Comparison of ENCODE assay signal across 17 mouse cellular contexts in the genomic region with DNA sequence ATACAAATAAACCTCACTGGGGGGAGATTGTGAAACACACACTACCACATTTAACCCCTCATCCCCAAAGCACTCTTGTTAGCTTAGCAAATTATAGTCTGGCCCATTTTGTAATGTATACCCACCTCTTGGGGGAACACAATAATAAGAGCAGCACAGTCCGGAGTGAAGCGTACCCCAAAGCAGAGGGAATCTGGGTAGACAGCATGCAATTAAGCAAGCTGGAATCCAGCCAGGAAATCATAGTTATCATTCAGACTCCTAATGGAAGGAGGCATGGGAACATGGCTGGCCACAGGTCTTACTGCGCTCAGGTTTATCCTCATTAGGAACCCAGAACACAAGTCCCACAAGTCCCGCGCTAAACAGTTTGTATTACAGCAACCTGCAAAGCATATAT.
DNase-seq lines count a peak whose midpoint lies in the region; ATAC-seq and TF ChIP-seq lines count a peak whose summit lies in the region.
"Had no signal": no experiment of that assay in that cellular context is flagged by ENCODE, and none has a peak within 500 bp of the region (broad histone marks: within the 10 kb centered on the region; RNA-seq: fewer than 3 reads in every experiment).

No protein-coding gene starts in this region.

- no peaks in the 10 kb centered on the region for H3K4me1 ChIP-seq in embryonic facial prominence, embryonic 11.5 days (ENCODE audit: control insufficient read depth, insufficient read depth, low read length)
- peaks cover under 1% of the 10 kb centered on the region for H3K4me1 ChIP-seq in embryonic facial prominence, embryonic 10.5 days
- H3K4me1 ChIP-seq in embryonic facial prominence, embryonic 15.5 days = no peaks in the 10 kb centered on the region
- no peaks in the 10 kb centered on the region for H3K4me1 ChIP-seq in hindbrain, postnatal 0 days (ENCODE audit: insufficient read depth, low read length)
- H3K4me1 ChIP-seq: limb, embryonic 13.5 days had no signal

- H3K36me3 ChIP-seq in embryonic facial prominence, embryonic 11.5 days (replicated peaks; ENCODE audit: control insufficient read depth, insufficient read depth, low read depth, low read length) = no peaks in the 10 kb centered on the region
- no peaks in the 10 kb centered on the region for H3K36me3 ChIP-seq in embryonic facial prominence, embryonic 10.5 days (replicated peaks)
- no peaks in the 10 kb centered on the region for H3K36me3 ChIP-seq in embryonic facial prominence, embryonic 15.5 days
- no peaks in the 10 kb centered on the region for H3K36me3 ChIP-seq in hindbrain, postnatal 0 days (ENCODE audit: insufficient read depth, low read length)
- H3K36me3 ChIP-seq: limb, embryonic 13.5 days had no signal

- DNase-seq in embryonic facial prominence, embryonic 11.5 days (ENCODE audit: low spot score) = no peak
- no peak for DNase-seq in embryonic facial prominence, embryonic 10.5 days (ENCODE audit: low spot score)
- DNase-seq in brain, adult 2 months (ENCODE audit: low read depth, low spot score) = peak; percentile 39
- DNase-seq in hindbrain, postnatal 0 days (ENCODE audit: low spot score) = peak; percentile 80
- DNase-seq in thymus, postnatal 36 days = no peak
- no peak for DNase-seq in left cerebral cortex, adult 8-10 months (ENCODE audit: low spot score in 2 of 2)
- DNase-seq: gastrocnemius, adult 2 months; heart, adult 2 months; heart, postnatal 10 days; kidney, adult 18-20 months; kidney, postnatal 4 days; spleen, adult 18-20 months; thymus, postnatal 4 days had no signal

- no peak for TF ChIP-seq CTCF in hindbrain, postnatal 0 days (IDR thresholded peaks at IDR 0.05; ENCODE audit: low read depth)

- no peak overlapping the region for H3K9ac ChIP-seq in embryonic facial prominence, embryonic 11.5 days (replicated peaks; ENCODE audit: low read length)
- H3K9ac ChIP-seq in embryonic facial prominence, embryonic 15.5 days = no peak overlapping the region
- no peak overlapping the region for H3K9ac ChIP-seq in hindbrain, postnatal 0 days (replicated peaks; ENCODE audit: low read length)
- H3K9ac ChIP-seq: limb, embryonic 13.5 days had no signal

- WGBS in embryonic facial prominence, embryonic 11.5 days = 69% methylated on average over 5 of the region's 5 CpGs
- WGBS in embryonic facial prominence, embryonic 10.5 days = 83% methylated on average over 5 of the region's 5 CpGs
- WGBS in embryonic facial prominence, embryonic 15.5 days = 76% methylated on average over 5 of the region's 5 CpGs
- WGBS in hindbrain, postnatal 0 days = 42% methylated on average over 5 of the region's 5 CpGs

- H3K9me3 ChIP-seq in embryonic facial prominence, embryonic 11.5 days (replicated peaks; ENCODE audit: control insufficient read depth, low read length) = no peaks in the 10 kb centered on the region
- no peaks in the 10 kb centered on the region for H3K9me3 ChIP-seq in embryonic facial prominence, embryonic 10.5 days
- no peaks in the 10 kb centered on the region for H3K9me3 ChIP-seq in embryonic facial prominence, embryonic 15.5 days (replicated peaks)
- no peaks in the 10 kb centered on the region for H3K9me3 ChIP-seq in hindbrain, postnatal 0 days (ENCODE audit: low read length)
- H3K9me3 ChIP-seq: limb, embryonic 13.5 days had no signal

- peak; percentile 56; the same call in 1 of the 2 replicates for ATAC-seq in embryonic facial prominence, embryonic 11.5 days (replicated peaks; ENCODE audit: insufficient number of reproducible peaks, low FRiP score, low TSS enrichment, low read depth)
- ATAC-seq in embryonic facial prominence, embryonic 15.5 days (ENCODE audit: insufficient number of reproducible peaks, low FRiP score, low TSS enrichment, low read depth) = peak; percentile 72
- peak; percentile 67 for ATAC-seq in hindbrain, postnatal 0 days
- ATAC-seq in inflammation-experienced regulatory T-cells, adult 6 months = no peak

- no peak overlapping the region for H3K27ac ChIP-seq in embryonic facial prominence, embryonic 11.5 days (replicated peaks; ENCODE audit: low read depth, low read length)
- H3K27ac ChIP-seq in embryonic facial prominence, embryonic 10.5 days (replicated peaks) = no peak overlapping the region
- H3K27ac ChIP-seq in embryonic facial prominence, embryonic 15.5 days (replicated peaks) = no peak overlapping the region
- H3K27ac ChIP-seq in hindbrain, postnatal 0 days = peak overlapping the region; percentile 26; the same call in 1 of the 2 replicates
- H3K27ac ChIP-seq: gastrocnemius, adult 2 months; heart, adult 2 months; limb, embryonic 13.5 days had no signal

- no peak overlapping the region for H3K4me3 ChIP-seq in embryonic facial prominence, embryonic 11.5 days (ENCODE audit: low read depth, low read length)
- H3K4me3 ChIP-seq in embryonic facial prominence, embryonic 10.5 days = no peak overlapping the region
- no peak overlapping the region for H3K4me3 ChIP-seq in embryonic facial prominence, embryonic 15.5 days (replicated peaks)
- H3K4me3 ChIP-seq in hindbrain, postnatal 0 days (ENCODE audit: low read length) = no peak overlapping the region
- H3K4me3 ChIP-seq: erythroblast, embryonic 14.5 days; gastrocnemius, adult 2 months; heart, adult 2 months; limb, embryonic 13.5 days had no signal

- no peak overlapping the region for H3K4me2 ChIP-seq in embryonic facial prominence, embryonic 11.5 days (ENCODE audit: low read depth, low read length)
- H3K4me2 ChIP-seq in embryonic facial prominence, embryonic 15.5 days (replicated peaks) = no peak overlapping the region
- no peak overlapping the region for H3K4me2 ChIP-seq in hindbrain, postnatal 0 days (ENCODE audit: low read depth, low read length)
- H3K4me2 ChIP-seq: limb, embryonic 13.5 days had no signal

- H3K27me3 ChIP-seq in embryonic facial prominence, embryonic 11.5 days (ENCODE audit: control insufficient read depth, insufficient read depth, low read length) = no peaks in the 10 kb centered on the region
- no peaks in the 10 kb centered on the region for H3K27me3 ChIP-seq in embryonic facial prominence, embryonic 10.5 days (replicated peaks; ENCODE audit: low read depth, poor library complexity, severe bottlenecking)
- no peaks in the 10 kb centered on the region for H3K27me3 ChIP-seq in embryonic facial prominence, embryonic 15.5 days
- H3K27me3 ChIP-seq in hindbrain, postnatal 0 days (ENCODE audit: insufficient read depth, low read length) = no peaks in the 10 kb centered on the region
- H3K27me3 ChIP-seq: limb, embryonic 13.5 days had no signal

Comparison
In these comparisons a context has a peak if more than half of its experiments do, and no peak if none do; other contexts are left out.
1. DNase-seq: peak in brain, adult 2 months (single experiment) and hindbrain, postnatal 0 days (single experiment); none in embryonic facial prominence, embryonic 11.5 days (single experiment), embryonic facial prominence, embryonic 10.5 days (single experiment), thymus, postnatal 36 days (0 of 2) and left cerebral cortex, adult 8-10 months (0 of 2).